Mouse (Mus musculus): Measurements from ENCODE around the gene Tcfl5. TPM values are rescaled to one million over a fixed set of nuclear protein-coding genes. Genes with fewer than 3 reads are reported as not detected.

Gene Tcfl5
- polyA plus RNA-seq, 1 experiment from 2014 or later: not detected

- Histone ChIP-seq H3K4me3 (ENCODE audit: low read length) (peak overlapping the region; percentile 86), H3K36me3 (ENCODE audit: control insufficient read depth, insufficient read depth) (peaks cover 13% of the 10 kb centered on the region), H3K4me1 (ENCODE audit: control insufficient read depth, insufficient read depth, low read length) (peaks cover 12% of the 10 kb centered on the region), H3K27me3 (ENCODE audit: control insufficient read depth, insufficient read depth, low read length) (0 out of 2 replicates have a peak, but pooled peaks cover 3% of the 10 kb centered on the region), H3K27ac (ENCODE audit: low read length) (peak overlapping the region; percentile 72), H3K4me2 (ENCODE audit: low read depth, low read length) (peak overlapping the region; percentile 87), H3K9ac (ENCODE audit: low read length) (peak overlapping the region; percentile 96), H3K9me3 (replicated peaks; ENCODE audit: control insufficient read depth, low read length) (no peaks in the 10 kb centered on the region)
- peak; percentile 82 for ATAC-seq (replicated peaks; ENCODE audit: extremely low read depth, insufficient read depth, low FRiP score)
- 1% methylated on average over 51 of the region's 57 CpGs for WGBS
Observed at GRCm38 (mm10) chr2:180582481-180583153, 59.9 kb downstream of the Tcfl5 start.

- H3K9ac ChIP-seq (ENCODE audit: low read length): no peak within 1 kb of the TSS
- H3K27ac ChIP-seq (ENCODE audit: low read length): no peak within 1 kb of the TSS
- H3K27me3 ChIP-seq (ENCODE audit: control insufficient read depth, insufficient read depth, low read length): 0 out of 2 replicates have a peak, but pooled peaks cover 3% of the 10 kb centered on the region
- no peak within 1 kb of the TSS for H3K4me2 ChIP-seq (ENCODE audit: low read depth, low read length)
- 65% methylated on average over 3 of the region's 3 CpGs for WGBS
- peaks cover 4% of the 10 kb centered on the region for H3K36me3 ChIP-seq (ENCODE audit: control insufficient read depth, insufficient read depth)
- H3K4me1 ChIP-seq (ENCODE audit: control insufficient read depth, insufficient read depth, low read length): peaks cover 12% of the 10 kb centered on the region
- H3K4me3 ChIP-seq (ENCODE audit: low read length): no peak within 1 kb of the TSS
- H3K9me3 ChIP-seq (replicated peaks; ENCODE audit: control insufficient read depth, low read length): no peaks in the 10 kb centered on the region
- ATAC-seq (replicated peaks; ENCODE audit: extremely low read depth, insufficient read depth, low FRiP score): no peak
Observed at GRCm38 (mm10) chr2:180581002-180581401, 61.5 kb downstream of the Tcfl5 start, which contains the start of gene Mrgbp. Gene Mrgbp (plus strand): TSS chr2:180581304.

- no peak for ATAC-seq (replicated peaks; ENCODE audit: extremely low read depth, insufficient read depth, low FRiP score)
- WGBS: 5% methylated on average over 3 of the region's 3 CpGs
- Histone ChIP-seq H3K27me3 (ENCODE audit: control insufficient read depth, insufficient read depth, low read length) (0 out of 2 replicates have a peak, but pooled peaks cover 3% of the 10 kb centered on the region), H3K4me2 (ENCODE audit: low read depth, low read length) (no peak overlapping the region), H3K36me3 (ENCODE audit: control insufficient read depth, insufficient read depth) (no peaks in the 10 kb centered on the region), H3K9me3 (replicated peaks; ENCODE audit: control insufficient read depth, low read length) (no peaks in the 10 kb centered on the region), H3K27ac (ENCODE audit: low read length) (no peak overlapping the region), H3K9ac (ENCODE audit: low read length) (no peak overlapping the region), H3K4me3 (ENCODE audit: low read length) (no peak overlapping the region), H3K4me1 (ENCODE audit: control insufficient read depth, insufficient read depth, low read length) (peaks cover 10% of the 10 kb centered on the region)
Observed at GRCm38 (mm10) chr2:180578686-180579085, 63.8 kb downstream of the Tcfl5 start.

GRCm38 (mm10) chr2:180576482-180576881, 66.0 kb downstream of the Tcfl5 start:
- H3K27ac ChIP-seq (ENCODE audit: low read length): no peak overlapping the region
- H3K4me1 ChIP-seq (ENCODE audit: control insufficient read depth, insufficient read depth, low read length): no peaks in the 10 kb centered on the region
- H3K27me3 ChIP-seq (ENCODE audit: control insufficient read depth, insufficient read depth, low read length): 0 out of 2 replicates have a peak, but pooled peaks cover 3% of the 10 kb centered on the region
- no peak overlapping the region for H3K4me2 ChIP-seq (ENCODE audit: low read depth, low read length)
- no peaks in the 10 kb centered on the region for H3K9me3 ChIP-seq (replicated peaks; ENCODE audit: control insufficient read depth, low read length)
- H3K36me3 ChIP-seq (ENCODE audit: control insufficient read depth, insufficient read depth): no peaks in the 10 kb centered on the region
- no peak for ATAC-seq (replicated peaks; ENCODE audit: extremely low read depth, insufficient read depth, low FRiP score)
- no peak overlapping the region for H3K9ac ChIP-seq (ENCODE audit: low read length)
- WGBS: 46% methylated on average over 4 of the region's 4 CpGs
- no peak overlapping the region for H3K4me3 ChIP-seq (ENCODE audit: low read length)

Other genes with a start within 250 kb of the Tcfl5 start
- 0.84 and 2.1 TPM in 2 replicates for gene Slco4a1, start 186.5 kb downstream of the Tcfl5 start, polyA plus RNA-seq (2015; fragmentation: Nextera tagmentation; extraction: Ambion mirVana)
- gene Ntsr1, start 142.7 kb downstream of the Tcfl5 start, polyA plus RNA-seq (2015; fragmentation: Nextera tagmentation; extraction: Ambion mirVana): 1.9 and 2.0 TPM in 2 replicates
- 25.4 and 29.1 TPM in 2 replicates for gene Mrgbp, start 61.4 kb downstream of the Tcfl5 start, polyA plus RNA-seq (2015; fragmentation: Nextera tagmentation; extraction: Ambion mirVana)
- gene Ogfr, start 53.5 kb downstream of the Tcfl5 start, polyA plus RNA-seq (2015; fragmentation: Nextera tagmentation; extraction: Ambion mirVana): 47.3 and 53.0 TPM in 2 replicates
- gene Col9a3, start 44.9 kb downstream of the Tcfl5 start, polyA plus RNA-seq (2015; fragmentation: Nextera tagmentation; extraction: Ambion mirVana): 11.7 and 13.1 TPM in 2 replicates
- gene Dido1, start 67.3 kb upstream of the Tcfl5 start, polyA plus RNA-seq (2015; fragmentation: Nextera tagmentation; extraction: Ambion mirVana): 15.8 and 17.0 TPM in 2 replicates
- 45.7 and 49.4 TPM in 2 replicates for gene Gid8, start 67.4 kb upstream of the Tcfl5 start, polyA plus RNA-seq (2015; fragmentation: Nextera tagmentation; extraction: Ambion mirVana)
- 1.4 and 1.7 TPM in 2 replicates for gene Slc17a9, start 82.6 kb upstream of the Tcfl5 start, polyA plus RNA-seq (2015; fragmentation: Nextera tagmentation; extraction: Ambion mirVana)
- gene Bhlhe23, start 134.2 kb upstream of the Tcfl5 start, polyA plus RNA-seq (2015; fragmentation: Nextera tagmentation; extraction: Ambion mirVana): not detected in 2 replicates